Mouse (Mus musculus): ENCODE measurements around the gene Mpig6b. TPM values are rescaled to one million over a fixed set of nuclear protein-coding genes. Genes with fewer than 3 reads are reported as not detected.

Gene Mpig6b
- polyA plus RNA-seq, 1 experiment from 2014 or later, result 1.0 TPM

DNA sequence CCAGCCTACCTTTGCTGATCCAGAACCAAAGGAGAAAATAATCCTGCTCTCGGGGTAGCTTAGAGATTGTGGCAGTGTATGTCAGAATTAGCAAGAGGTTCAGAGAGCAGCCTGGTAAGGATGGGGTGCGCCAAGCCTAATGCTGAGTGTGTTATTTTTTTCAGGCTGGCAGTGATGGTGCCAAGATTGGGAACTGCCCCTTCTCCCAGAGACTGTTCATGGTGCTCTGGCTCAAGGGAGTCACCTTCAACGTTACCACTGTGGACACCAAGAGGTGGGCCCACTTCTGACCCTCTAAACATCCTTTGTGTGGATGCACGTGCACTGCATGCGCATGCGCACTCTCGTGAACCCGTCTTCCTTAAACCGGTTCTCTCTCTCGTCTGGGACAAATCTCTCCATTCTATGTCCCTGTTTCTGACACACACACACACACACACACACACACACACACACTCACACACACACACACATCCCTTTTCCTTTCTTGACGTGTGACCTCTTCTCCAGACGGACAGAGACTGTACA lies 13.6 kb downstream of the Mpig6b start:
- Histone ChIP-seq H3K9me3 (no peaks in the 10 kb centered on the region), H3K27me3 (no peaks in the 10 kb centered on the region), H3K4me1 (peaks cover 39% of the 10 kb centered on the region), H3K9ac (peak overlapping the region; percentile 65), H3K36me3 (peaks cover 46% of the 10 kb centered on the region), H3K4me2 (peak overlapping the region; percentile 70), H3K4me3 (peak overlapping the region; percentile 66), H3K27ac (peak overlapping the region; percentile 99)
- no peak for ATAC-seq (ENCODE audit: insufficient number of reproducible peaks, low FRiP score, low TSS enrichment, low read depth)
- 82% methylated on average over 12 of the region's 12 CpGs for WGBS

DNA sequence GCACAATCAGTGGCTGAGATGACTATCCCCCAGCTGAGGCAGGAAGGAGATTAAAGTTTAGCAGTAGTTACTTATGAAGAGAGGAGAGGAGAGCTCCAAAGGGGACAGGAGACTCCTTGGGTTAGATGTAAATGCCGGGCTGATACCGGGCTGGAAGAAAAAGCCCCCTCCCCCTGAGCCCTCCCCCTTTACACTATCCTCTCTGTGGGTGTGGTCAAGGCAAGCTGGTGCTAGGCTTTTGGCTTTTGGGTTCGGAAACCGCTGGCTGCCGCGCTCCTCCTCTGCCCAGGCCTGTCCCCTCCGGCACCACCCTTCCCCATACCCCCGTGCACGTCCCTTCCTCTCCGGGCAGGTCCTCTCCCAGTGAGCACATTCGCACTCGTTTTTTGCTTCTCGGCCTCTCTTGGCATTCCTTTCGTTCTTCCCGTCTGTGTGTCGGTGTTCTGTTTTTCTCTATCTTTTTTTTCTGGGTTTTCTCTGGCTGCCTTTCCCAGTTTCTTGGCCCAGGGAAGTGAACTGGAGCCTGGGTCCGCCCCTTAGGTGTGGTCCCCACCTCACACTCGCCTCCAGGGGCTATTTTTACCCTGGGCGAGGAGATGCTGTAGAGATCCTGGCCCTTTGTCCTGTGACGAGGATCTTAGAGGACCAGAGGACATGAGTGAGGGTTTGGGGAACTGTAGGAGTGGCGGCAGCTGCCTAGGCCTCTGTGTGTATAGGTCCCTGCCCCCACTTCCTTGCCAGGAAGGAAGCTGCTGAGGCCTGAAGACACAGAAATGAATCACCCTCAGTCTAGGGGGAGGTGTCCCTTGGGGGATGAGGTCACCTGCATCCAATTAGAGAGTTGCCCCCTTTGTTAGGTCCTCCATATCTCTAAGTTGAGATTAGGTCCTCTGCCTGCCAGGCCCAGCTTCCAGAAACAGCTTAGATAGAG lies 14.6 kb downstream of the Mpig6b start:
- peaks cover 41% of the 10 kb centered on the region for H3K36me3 ChIP-seq
- H3K27ac ChIP-seq, result peak overlapping the region; percentile 99
- peak overlapping the region; percentile 66 for H3K4me3 ChIP-seq
- no peaks in the 10 kb centered on the region for H3K9me3 ChIP-seq
- WGBS, result 1% methylated on average over 21 of the region's 21 CpGs
- no peaks in the 10 kb centered on the region for H3K27me3 ChIP-seq
- H3K4me2 ChIP-seq, result peak overlapping the region; percentile 70
- peak overlapping the region; percentile 65 for H3K9ac ChIP-seq
- peaks cover 47% of the 10 kb centered on the region for H3K4me1 ChIP-seq
- peak; percentile 45; the same call in 1 of the 2 replicates for ATAC-seq (ENCODE audit: insufficient number of reproducible peaks, low FRiP score, low TSS enrichment, low read depth)

DNA sequence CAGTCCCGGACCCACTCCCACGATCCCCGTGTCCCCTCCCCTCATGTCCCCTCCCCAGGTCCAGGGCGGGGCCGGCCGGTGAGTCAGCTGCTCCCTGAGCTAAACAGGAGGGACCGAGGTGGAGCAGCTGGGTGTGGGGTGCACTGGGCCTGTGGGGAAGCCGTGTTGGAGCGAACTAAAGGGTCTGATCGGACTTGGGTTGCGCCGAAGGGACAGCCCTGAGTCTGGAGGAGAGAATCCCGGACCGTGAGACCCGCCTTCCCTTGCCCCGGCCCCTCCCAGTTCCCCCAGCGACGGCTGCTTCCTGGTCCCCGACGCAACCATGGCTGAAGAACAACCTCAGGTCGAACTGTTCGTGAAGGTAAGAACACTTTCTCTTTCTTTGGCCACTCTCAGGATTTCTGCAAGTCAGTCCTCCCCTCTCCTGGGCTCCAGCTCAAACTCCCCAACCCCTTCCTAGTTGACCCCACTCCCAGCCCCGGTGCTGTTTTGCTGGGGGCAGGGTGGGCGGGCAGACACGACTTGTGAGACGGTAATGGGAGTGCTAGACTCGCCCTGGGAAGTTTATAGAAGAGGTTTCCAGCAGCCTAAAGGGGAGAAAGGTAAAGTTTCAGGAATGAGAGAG lies 15.7 kb downstream of the Mpig6b start:
- peaks cover 57% of the 10 kb centered on the region for H3K4me1 ChIP-seq

DNA sequence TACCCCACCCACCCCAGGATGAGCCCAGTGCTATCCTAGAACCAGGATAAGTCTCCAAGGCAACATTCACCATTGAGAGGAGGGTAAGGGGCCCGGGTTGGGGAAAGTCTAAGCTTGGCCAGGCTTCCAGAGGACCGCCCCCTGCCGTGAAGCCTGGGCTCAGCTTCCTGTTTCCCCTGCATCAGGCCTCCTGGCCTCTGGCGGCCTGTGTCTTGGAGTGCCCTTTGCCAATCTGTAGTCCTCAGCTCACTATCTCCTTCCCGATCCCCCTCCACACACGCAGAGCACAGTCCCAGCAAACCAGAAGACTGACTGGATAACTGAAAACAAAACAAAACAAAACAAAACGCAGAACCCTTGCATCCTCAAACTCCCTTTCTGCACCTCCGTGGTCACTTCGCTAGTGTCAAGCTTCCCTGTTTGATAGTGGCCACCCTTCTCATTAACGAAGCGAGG lies 16.4 kb downstream of the Mpig6b start, which contains the start of gene Clic1:
Gene Clic1, plus strand, starts transcription at position 406 of the 456 bp plus-strand sequence.
- H3K36me3 ChIP-seq, result peaks cover 24% of the 10 kb centered on the region
- H3K27ac ChIP-seq, result peak within 1 kb of the TSS; percentile 99
- no peaks in the 10 kb centered on the region for H3K9me3 ChIP-seq
- peak within 1 kb of the TSS; percentile 66 for H3K4me3 ChIP-seq
- H3K9ac ChIP-seq, result peak within 1 kb of the TSS; percentile 70
- 0 out of 2 replicates have a peak, but pooled peaks have one; percentile 12 for ATAC-seq (ENCODE audit: insufficient number of reproducible peaks, low FRiP score, low TSS enrichment, low read depth)
- WGBS, result 1% methylated on average over 11 of the region's 11 CpGs
- peaks cover 57% of the 10 kb centered on the region for H3K4me1 ChIP-seq
- H3K4me2 ChIP-seq, result peak within 1 kb of the TSS; percentile 70
- H3K27me3 ChIP-seq, result no peaks in the 10 kb centered on the region

More for the DNA sequence above, 15.7 kb downstream of the Mpig6b start:
- H3K27me3 ChIP-seq, result no peaks in the 10 kb centered on the region
- H3K27ac ChIP-seq, result peak overlapping the region; percentile 99
- peak overlapping the region; percentile 66 for H3K4me3 ChIP-seq
- H3K36me3 ChIP-seq, result peaks cover 29% of the 10 kb centered on the region
- peak; percentile 15; the same call in 1 of the 2 replicates for ATAC-seq (ENCODE audit: insufficient number of reproducible peaks, low FRiP score, low TSS enrichment, low read depth)
- no peaks in the 10 kb centered on the region for H3K9me3 ChIP-seq
- peak overlapping the region; percentile 70 for H3K9ac ChIP-seq
- WGBS, result 1% methylated on average over 27 of the region's 27 CpGs
- H3K4me2 ChIP-seq, result peak overlapping the region; percentile 70

DNA sequence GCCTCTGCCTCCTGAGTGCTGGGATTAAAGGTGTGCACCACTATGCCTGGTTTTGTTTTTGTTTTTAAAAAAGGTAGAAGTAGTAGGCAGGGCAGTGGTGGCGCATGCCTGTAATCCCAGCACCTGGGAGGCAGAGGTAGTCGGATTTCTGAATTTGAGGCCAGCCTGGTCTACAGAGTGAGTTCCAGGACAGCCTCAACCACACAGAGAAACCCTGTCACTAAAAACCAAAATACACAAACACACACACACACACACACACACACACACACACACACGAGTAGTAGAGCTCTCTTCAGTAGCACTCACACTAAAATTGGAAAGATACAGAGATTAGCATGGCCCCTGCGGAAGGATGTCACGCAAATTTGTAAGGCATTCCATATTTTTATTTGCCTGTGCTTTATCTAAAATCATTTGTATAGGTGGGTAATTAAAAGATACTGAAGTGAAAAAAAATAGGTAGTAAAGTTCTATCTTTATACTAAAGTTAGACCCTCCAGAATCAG lies 17.0 kb downstream of the Mpig6b start:
- Histone ChIP-seq H3K9ac (no peak overlapping the region), H3K27me3 (no peaks in the 10 kb centered on the region), H3K4me2 (peak overlapping the region; percentile 70), H3K27ac (peak overlapping the region; percentile 99), H3K4me1 (peaks cover 57% of the 10 kb centered on the region), H3K9me3 (no peaks in the 10 kb centered on the region), H3K36me3 (peaks cover 20% of the 10 kb centered on the region), H3K4me3 (peak overlapping the region; percentile 66; the same call in 1 of the 2 replicates)
- ATAC-seq (ENCODE audit: insufficient number of reproducible peaks, low FRiP score, low TSS enrichment, low read depth), result no peak
- 73% methylated on average over 5 of the region's 5 CpGs for WGBS

DNA sequence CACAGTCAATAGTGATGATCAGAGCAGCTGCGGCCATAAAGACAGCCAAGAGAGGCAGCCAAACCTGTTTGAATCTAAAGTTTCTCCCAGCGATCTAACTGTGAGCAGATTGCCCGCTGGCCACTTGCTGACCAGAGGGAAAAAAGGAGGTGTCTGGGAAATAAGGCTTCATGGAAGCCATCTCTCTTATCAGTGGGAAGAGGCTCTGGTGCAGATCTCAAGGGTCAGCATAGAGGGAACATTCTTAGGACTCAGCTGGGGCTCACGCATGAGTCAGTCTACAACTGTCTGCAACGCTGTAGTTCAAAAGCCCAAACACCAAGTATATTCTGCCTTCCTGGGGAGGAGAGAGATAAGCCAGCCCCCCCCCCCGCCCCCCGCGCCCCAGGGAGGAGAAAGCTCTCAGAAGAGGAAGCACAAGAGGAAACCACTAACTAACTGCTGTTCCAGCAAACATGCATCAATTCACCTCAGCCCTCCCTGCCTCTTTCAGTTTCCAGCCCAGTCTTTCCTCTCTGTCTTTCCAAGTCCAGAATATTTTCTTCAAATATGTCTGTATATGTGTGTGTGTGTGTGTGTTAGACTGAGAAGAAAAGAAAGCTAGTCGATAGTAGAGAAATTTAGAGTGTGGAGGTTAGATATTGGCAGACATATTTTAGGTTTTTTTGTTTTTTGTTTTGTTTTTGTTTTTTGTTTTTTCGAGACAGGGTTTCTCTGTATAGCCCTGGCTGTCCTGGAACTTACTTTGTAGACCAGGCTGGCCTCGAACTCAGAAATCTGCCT lies 17.6 kb downstream of the Mpig6b start:
- no peak for ATAC-seq (ENCODE audit: insufficient number of reproducible peaks, low FRiP score, low TSS enrichment, low read depth)
- Histone ChIP-seq H3K36me3 (peaks cover 13% of the 10 kb centered on the region), H3K4me1 (peaks cover 57% of the 10 kb centered on the region), H3K27ac (peak overlapping the region; percentile 99), H3K9me3 (no peaks in the 10 kb centered on the region), H3K4me3 (no peak overlapping the region), H3K4me2 (peak overlapping the region; percentile 17; the same call in 1 of the 2 replicates), H3K9ac (no peak overlapping the region), H3K27me3 (no peaks in the 10 kb centered on the region)
- WGBS, result 32% methylated on average over 11 of the region's 11 CpGs

- Histone ChIP-seq H3K9me3 (no peaks in the 10 kb centered on the region), H3K27ac (peak overlapping the region; percentile 99)
Observed at GRCm38 (mm10) chr17:35047688-35048087, 18.3 kb downstream of the Mpig6b start.

DNA sequence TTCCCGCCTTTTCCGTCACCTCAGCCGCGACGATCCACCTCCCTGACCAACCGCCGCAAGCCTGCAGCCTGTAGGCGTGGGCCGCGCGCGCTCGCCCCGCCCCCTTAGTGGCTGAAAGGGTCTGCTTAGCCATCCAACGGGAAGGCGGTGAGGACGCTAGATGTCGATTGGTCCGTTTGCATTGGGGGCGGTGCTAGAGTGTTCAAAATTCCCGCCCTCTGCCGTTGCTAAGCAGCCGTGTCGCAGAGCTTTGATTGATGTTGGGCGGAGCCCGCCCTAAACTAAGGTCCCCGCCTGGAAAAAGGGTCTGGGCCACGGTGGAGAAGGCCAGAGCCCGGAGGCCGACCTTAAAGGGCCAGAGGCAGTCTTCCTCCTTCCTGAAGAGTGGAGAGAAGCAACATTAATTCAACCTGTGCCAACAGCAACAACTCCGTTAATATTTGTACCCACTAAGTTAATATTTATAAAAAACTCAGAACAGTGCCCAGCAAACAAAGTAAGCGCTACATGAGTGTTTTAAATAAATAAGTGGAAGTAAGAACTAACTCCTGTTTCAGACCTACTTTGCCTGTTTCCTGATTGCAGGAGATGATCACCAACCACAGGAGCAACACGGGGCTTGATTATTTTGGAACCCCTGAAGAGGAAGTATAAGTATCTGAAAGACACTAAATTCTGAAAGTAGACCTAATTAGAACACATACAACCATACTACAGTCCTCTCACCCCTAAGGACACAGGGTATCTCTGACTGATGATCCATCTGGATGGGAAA lies 19.1 kb downstream of the Mpig6b start, which contains the start of gene Msh5:
Gene Msh5, minus strand, starts transcription at position 65 of the 775 bp plus-strand sequence.
- Histone ChIP-seq H3K27me3 (no peaks in the 10 kb centered on the region), H3K9me3 (no peaks in the 10 kb centered on the region), H3K4me2 (peak within 1 kb of the TSS; percentile 97), H3K4me1 (peaks cover 45% of the 10 kb centered on the region), H3K4me3 (peak within 1 kb of the TSS; percentile 59), H3K36me3 (no peaks in the 10 kb centered on the region), H3K27ac (peak within 1 kb of the TSS; percentile 99), H3K9ac (peak within 1 kb of the TSS; percentile 84)
- WGBS, result 2% methylated on average over 33 of the region's 33 CpGs
- ATAC-seq (ENCODE audit: insufficient number of reproducible peaks, low FRiP score, low TSS enrichment, low read depth), result peak; percentile 97

More at GRCm38 (mm10) chr17:35047688-35048087, 18.3 kb downstream of the Mpig6b start:
- H3K27me3 ChIP-seq, result no peaks in the 10 kb centered on the region
- H3K36me3 ChIP-seq, result peaks cover 7% of the 10 kb centered on the region
- H3K9ac ChIP-seq, result no peak overlapping the region
- no peak overlapping the region for H3K4me3 ChIP-seq
- WGBS, result 53% methylated on average over 1 of the region's 1 CpGs
- H3K4me1 ChIP-seq, result peaks cover 53% of the 10 kb centered on the region
- no peak for ATAC-seq (ENCODE audit: insufficient number of reproducible peaks, low FRiP score, low TSS enrichment, low read depth)
- peak overlapping the region; percentile 17; the same call in 1 of the 2 replicates for H3K4me2 ChIP-seq

- peak overlapping the region; percentile 97 for H3K4me2 ChIP-seq
- peak overlapping the region; percentile 84 for H3K9ac ChIP-seq
- H3K4me3 ChIP-seq, result peak overlapping the region; percentile 59
- 4% methylated on average over 40 of the region's 48 CpGs for WGBS
- H3K27ac ChIP-seq, result peak overlapping the region; percentile 99
- H3K27me3 ChIP-seq, result no peaks in the 10 kb centered on the region
- H3K36me3 ChIP-seq, result no peaks in the 10 kb centered on the region
- H3K4me1 ChIP-seq, result peaks cover 43% of the 10 kb centered on the region
- peak; percentile 81 for ATAC-seq (ENCODE audit: insufficient number of reproducible peaks, low FRiP score, low TSS enrichment, low read depth)
- no peaks in the 10 kb centered on the region for H3K9me3 ChIP-seq
Observed at GRCm38 (mm10) chr17:35045807-35046680, 19.9 kb downstream of the Mpig6b start.
